Mouse (Mus musculus) spleen, adult 2 months (tissue): ENCODE data around the gene Ccrl2. TPM values are rescaled to one million over a fixed set of nuclear protein-coding genes. Genes with fewer than 3 reads are reported as not detected.

Experiments used
- DNase-seq, 2 experiments: peaks; one replicate each; pipeline versions ENCODE4 v3.0.0 to v3.0.0-alpha.2; 2012 to 2021; ENCODE audit warnings: low spot score in 2 of 2, low read depth in 1 of 2
- H3K27ac ChIP-seq: fragments of 200-500 bp; 2 replicates; pipeline ENCODE4 v1.5.1; 2012; ENCODE audit warnings: low read length, inconsistent platforms; ENCODE audit not compliant: insufficient read depth
- H3K27me3 ChIP-seq: fragments of 200-500 bp; 2 replicates; pipeline ENCODE4 v1.6.1; 2012; ENCODE audit warnings: mild to moderate bottlenecking, moderate library complexity, low read length, inconsistent platforms; ENCODE audit not compliant: control insufficient read depth, insufficient read depth
- H3K36me3 ChIP-seq: fragments of 200-500 bp; 2 replicates; pipeline ENCODE4 v1.6.1; 2012; ENCODE audit warnings: mild to moderate bottlenecking, low read length, inconsistent platforms; ENCODE audit not compliant: control insufficient read depth, insufficient read depth
- H3K4me1 ChIP-seq: fragments of 200-500 bp; 2 replicates; pipeline ENCODE4 v1.6.1; 2011; ENCODE audit warnings: inconsistent platforms; ENCODE audit not compliant: control insufficient read depth, insufficient read depth, insufficient read length
- H3K4me3 ChIP-seq: fragments of 200-500 bp; 2 replicates; pipeline ENCODE4 v1.5.1; 2011; ENCODE audit warnings: mild to moderate bottlenecking, inconsistent platforms; ENCODE audit not compliant: insufficient read depth, insufficient read length; ENCODE audit errors: extremely low read depth
- CTCF ChIP-seq: fragments of 200-500 bp; IDR thresholded peaks from 2 replicates; pipeline ENCODE4 v1.5.1; 2011; ENCODE audit warnings: mild to moderate bottlenecking, inconsistent platforms; ENCODE audit not compliant: insufficient read depth, insufficient read length, insufficient replicate concordance; ENCODE audit errors: extremely low read depth
- POLR2A ChIP-seq: fragments of 200-500 bp; IDR thresholded peaks from 2 replicates; pipeline ENCODE4 v1.6.1; 2011; ENCODE audit warnings: low read depth, low read length, inconsistent platforms
- WGBS: fragments of 180-500 bp; shearing (Covaris S2); methylation state at CpG from one replicate; pipeline ENCODE4 v1.1.7; 2018; 5-methylcytosine and 5-hydroxymethylcytosine counted together
- polyA plus RNA-seq: library from polyadenylated mRNA; depleted of rRNA; stranded (reverse); fragments of >200 nt; gene quantifications from 2 replicates; pipeline ENCODE4 v1.2.3, GENCODE M21; 2012

Ccrl2 gene
- polyA plus RNA-seq, 1 experiment = 5.4 TPM

DNA sequence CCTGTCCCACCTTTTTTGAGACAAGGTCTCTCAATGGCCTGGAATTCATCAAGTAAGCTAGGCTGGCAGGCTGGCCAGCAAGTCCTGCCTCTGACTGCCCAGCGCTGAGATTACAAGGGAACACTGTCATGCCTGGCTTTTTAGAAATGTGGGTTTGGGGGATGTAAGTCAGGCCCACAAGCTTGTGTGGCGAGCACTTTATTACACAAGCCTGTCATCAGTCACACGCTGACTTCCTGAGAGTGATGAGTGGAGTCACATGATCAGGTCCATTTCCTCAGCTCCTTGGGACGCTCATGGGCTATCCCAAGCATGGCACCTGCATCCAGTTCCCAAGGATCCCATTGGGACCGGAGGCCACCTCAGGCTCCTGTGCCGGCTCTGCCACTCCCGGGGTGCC lies 38.4 kb upstream of the Ccrl2 start:
- Histone ChIP-seq H3K4me3 (no peak overlapping the region), H3K27ac (no peak overlapping the region), H3K4me1 (0 out of 2 replicates have a peak, but pooled peaks cover 2% of the 10 kb centered on the region), H3K36me3 (no peaks in the 10 kb centered on the region), H3K27me3 (no peaks in the 10 kb centered on the region)
- 68% methylated on average over 7 of the region's 7 CpGs for WGBS
- DNase-seq = no peak
- TF ChIP-seq CTCF (no peak), POLR2A (no peak)

DNA sequence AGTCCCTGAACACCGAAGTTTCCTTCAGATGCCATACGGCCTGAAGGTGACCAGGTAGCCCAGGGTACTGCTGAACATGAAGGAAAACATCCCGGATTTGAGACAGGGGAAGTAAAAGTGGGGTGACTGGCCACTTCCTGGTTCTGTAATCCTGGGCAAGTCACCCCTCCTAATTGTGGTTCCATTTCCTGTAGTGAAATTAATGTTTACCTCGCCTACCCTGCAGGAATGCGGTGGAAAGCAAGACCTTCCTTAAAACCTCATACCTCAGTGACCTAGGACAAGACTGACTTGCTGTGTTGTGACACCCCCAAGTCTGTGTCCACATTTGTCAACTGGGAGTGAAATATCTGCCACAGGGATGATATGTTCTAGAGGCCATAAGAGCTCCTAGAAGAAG lies 37.3 kb upstream of the Ccrl2 start:
- Histone ChIP-seq H3K27ac (no peak overlapping the region), H3K27me3 (no peaks in the 10 kb centered on the region), H3K4me3 (no peak overlapping the region), H3K4me1 (0 out of 2 replicates have a peak, but pooled peaks cover 2% of the 10 kb centered on the region), H3K36me3 (no peaks in the 10 kb centered on the region)
- 37% methylated on average over 5 of the region's 5 CpGs for WGBS
- no peak for DNase-seq
- no peak for TF ChIP-seq CTCF
- no peak for TF ChIP-seq POLR2A

DNA sequence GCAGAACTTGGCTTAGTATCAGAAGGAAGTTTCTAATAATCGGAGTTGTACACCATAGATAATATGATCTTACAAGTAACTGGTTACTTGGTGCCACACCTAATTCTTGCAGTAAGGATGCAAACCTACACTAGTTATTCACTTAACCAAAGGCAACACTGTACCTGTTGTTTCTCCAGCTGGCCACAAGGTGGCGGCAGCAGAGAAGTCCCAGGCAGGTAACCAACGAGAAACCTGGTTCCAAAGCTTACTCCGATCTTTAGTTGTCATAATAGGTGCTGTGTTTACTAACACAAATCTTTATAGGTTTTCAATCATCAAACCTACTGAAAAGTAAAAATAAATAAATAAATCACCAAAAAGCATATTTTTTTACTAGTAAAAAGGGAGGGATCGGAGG lies 35.8 kb upstream of the Ccrl2 start:
- no peaks in the 10 kb centered on the region for H3K36me3 ChIP-seq
- H3K27me3 ChIP-seq = no peaks in the 10 kb centered on the region
- no peak for TF ChIP-seq POLR2A
- peak; percentile 87; the same call in 1 of the 2 replicates for TF ChIP-seq CTCF
- H3K4me3 ChIP-seq = no peak overlapping the region
- 26% methylated on average over 5 of the region's 5 CpGs for WGBS
- 0 out of 2 replicates have a peak, but pooled peaks cover 2% of the 10 kb centered on the region for H3K4me1 ChIP-seq
- peak; percentile 14 to 57 for DNase-seq
- H3K27ac ChIP-seq = no peak overlapping the region

DNA sequence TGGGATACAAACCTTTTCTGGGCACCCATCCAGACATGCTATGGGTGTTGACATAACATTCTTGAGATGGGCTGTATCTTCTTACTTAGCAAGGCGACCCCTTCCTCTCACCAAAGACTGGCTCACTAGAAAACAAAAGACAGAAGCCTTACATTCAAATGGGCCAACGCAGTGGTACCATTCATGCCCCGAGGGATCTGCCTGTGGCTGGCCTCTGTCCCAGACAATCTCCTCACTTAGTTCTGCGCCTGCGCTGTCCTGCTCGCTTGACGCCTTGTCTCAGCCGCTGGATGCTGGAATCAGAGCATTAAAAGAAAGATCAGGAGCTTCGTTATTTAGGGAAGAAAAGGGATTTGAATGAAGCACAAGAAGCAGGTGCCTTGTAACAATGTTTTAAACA lies 35.3 kb upstream of the Ccrl2 start:
- H3K27ac ChIP-seq = no peak overlapping the region
- WGBS = 76% methylated on average over 9 of the region's 9 CpGs
- 0 out of 2 replicates have a peak, but pooled peaks cover 2% of the 10 kb centered on the region for H3K4me1 ChIP-seq
- H3K36me3 ChIP-seq = no peaks in the 10 kb centered on the region
- no peak for DNase-seq
- no peak for TF ChIP-seq POLR2A
- no peak overlapping the region for H3K4me3 ChIP-seq
- no peaks in the 10 kb centered on the region for H3K27me3 ChIP-seq

DNA sequence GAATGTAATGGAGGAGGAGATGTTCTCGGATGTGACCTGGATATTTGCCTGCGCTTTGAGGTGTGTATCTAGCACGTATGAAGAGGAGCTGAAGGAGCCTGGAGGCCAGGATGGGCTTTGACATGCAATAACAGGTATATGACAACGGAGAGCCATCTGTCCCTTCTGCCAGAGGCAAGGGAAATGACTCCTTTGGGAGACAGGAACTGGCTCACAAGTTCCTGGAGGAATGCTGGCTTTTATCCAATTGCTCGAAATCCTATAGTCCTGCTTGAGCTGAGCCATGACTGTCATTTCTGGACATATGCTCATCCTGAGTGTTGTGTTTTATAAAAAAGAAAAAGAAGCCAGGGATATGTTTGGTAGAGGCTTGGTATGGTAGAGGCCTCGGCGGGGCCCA lies 31.6 kb upstream of the Ccrl2 start:
- H3K4me3 ChIP-seq = no peak overlapping the region
- H3K27me3 ChIP-seq = no peaks in the 10 kb centered on the region
- 82% methylated on average over 7 of the region's 7 CpGs for WGBS
- no peak overlapping the region for H3K27ac ChIP-seq
- no peaks in the 10 kb centered on the region for H3K36me3 ChIP-seq
- TF ChIP-seq CTCF (no peak), POLR2A (no peak)
- H3K4me1 ChIP-seq = no peaks in the 10 kb centered on the region
- DNase-seq = no peak

DNA sequence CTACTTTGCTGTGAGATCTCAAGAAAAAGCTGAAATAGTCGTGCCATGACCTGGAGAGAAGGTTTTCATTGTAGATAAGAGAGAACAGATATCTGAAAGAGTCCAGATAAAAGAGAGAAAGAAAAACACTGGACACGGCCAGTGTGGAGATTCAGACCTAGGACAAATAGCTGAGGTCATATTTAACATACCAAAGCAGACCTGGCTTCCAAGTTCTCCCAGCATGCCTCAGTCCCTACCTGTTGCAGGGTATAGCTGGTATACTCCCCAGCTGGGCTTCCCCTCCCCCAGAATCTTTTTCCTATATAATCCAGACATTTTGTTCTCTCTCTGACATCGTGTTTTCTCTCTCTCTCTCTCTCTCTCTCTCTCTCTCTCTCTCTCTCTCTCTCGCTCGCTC lies 30.6 kb upstream of the Ccrl2 start:
- TF ChIP-seq CTCF = no peak
- TF ChIP-seq POLR2A = no peak
- no peaks in the 10 kb centered on the region for H3K36me3 ChIP-seq
- DNase-seq = no peak
- H3K27me3 ChIP-seq = no peaks in the 10 kb centered on the region
- H3K4me3 ChIP-seq = no peak overlapping the region
- no peaks in the 10 kb centered on the region for H3K4me1 ChIP-seq
- H3K27ac ChIP-seq = no peak overlapping the region
- WGBS = 61% methylated on average over 5 of the region's 5 CpGs

DNA sequence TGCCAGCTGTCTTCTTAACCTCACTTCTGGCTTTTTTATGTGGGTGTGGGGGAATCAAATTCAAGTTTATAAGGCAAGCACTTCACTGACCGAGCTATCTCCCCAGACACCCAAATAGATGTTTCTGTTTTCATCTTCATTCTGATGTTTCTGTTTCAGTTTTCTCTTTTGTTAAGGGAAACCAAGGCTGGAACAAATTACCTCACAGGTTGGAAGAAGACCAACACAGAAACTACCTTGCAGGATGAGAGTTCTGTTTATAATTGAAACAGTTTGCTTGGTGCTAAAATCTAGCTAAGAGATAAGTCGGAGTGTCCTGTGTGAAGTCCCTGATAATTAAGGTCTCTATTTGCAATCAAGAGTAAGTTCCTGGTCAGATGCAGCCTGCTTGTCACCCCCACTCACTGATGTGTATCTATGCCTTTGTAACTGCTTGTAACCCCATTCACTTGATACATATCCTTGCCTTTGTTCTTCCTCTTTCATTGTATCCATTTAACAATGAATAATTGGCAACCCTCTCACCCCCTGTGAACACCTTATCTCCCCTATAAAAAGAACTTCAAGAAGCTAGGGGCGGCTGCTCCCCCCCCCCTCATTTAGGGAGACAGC lies 29.8 kb upstream of the Ccrl2 start:
- Histone ChIP-seq H3K4me3 (no peak overlapping the region), H3K36me3 (no peaks in the 10 kb centered on the region), H3K4me1 (no peaks in the 10 kb centered on the region), H3K27me3 (no peaks in the 10 kb centered on the region), H3K27ac (no peak overlapping the region)
- WGBS = 67% methylated on average over 3 of the region's 3 CpGs
- TF ChIP-seq POLR2A (no peak), CTCF (no peak)
- no peak for DNase-seq
